Mouse (Mus musculus) G1E (cell line): ENCODE data around the gene Srd5a1. TPM values are rescaled to one million over a fixed set of nuclear protein-coding genes. Genes with fewer than 3 reads are reported as not detected.

Experiments
- ATAC-seq: 2 replicates; pipeline ENCODE4 v1.8.0; 2016; ENCODE audit warnings: mild to moderate bottlenecking; ENCODE audit not compliant: insufficient number of reproducible peaks, poor library complexity, low FRiP score, severe bottlenecking; ENCODE audit errors: extremely low read depth
- DNase-seq: peaks from one replicate; pipeline ENCODE4 v3.0.0; 2012; ENCODE audit warnings: low spot score
- H3K27me3 ChIP-seq: 2 replicates; pipeline ENCODE4 v1.6.1; 2012; ENCODE audit warnings: mild to moderate bottlenecking, low read length, inconsistent platforms; ENCODE audit not compliant: insufficient read depth
- H3K36me3 ChIP-seq: replicated peaks from 2 replicates; pipeline ENCODE3; 2012; ENCODE audit warnings: mild to moderate bottlenecking, inconsistent platforms
- H3K4me1 ChIP-seq: 2 replicates; pipeline ENCODE4 v1.6.1; 2012; ENCODE audit warnings: low read depth, low read length, inconsistent platforms, mixed read lengths; ENCODE audit not compliant: insufficient read depth
- H3K4me3 ChIP-seq: 2 replicates; pipeline ENCODE4 v1.5.1; 2012; ENCODE audit warnings: low read depth, mild to moderate bottlenecking, inconsistent platforms, low read length, moderate library complexity, mixed read lengths
- H3K9me3 ChIP-seq: replicated peaks from 2 replicates; pipeline ENCODE4 v1.6.1; 2012; ENCODE audit warnings: inconsistent platforms
- CTCF ChIP-seq: IDR thresholded peaks from 2 replicates; pipeline ENCODE4 v1.5.1; 2012; ENCODE audit warnings: low read depth, low read length, inconsistent platforms, mixed read lengths
- GATA1 ChIP-seq: IDR thresholded peaks from 2 replicates; pipeline ENCODE4 v1.6.1; 2012; ENCODE audit warnings: borderline replicate concordance, low read length, inconsistent platforms, mixed read lengths
- GATA2 ChIP-seq: IDR thresholded peaks from 2 replicates; pipeline ENCODE4 v1.6.1; 2012; ENCODE audit warnings: low read depth, low read length, inconsistent platforms, borderline replicate concordance
- POLR2AphosphoS5 ChIP-seq: IDR thresholded peaks from 2 replicates; pipeline ENCODE4 v1.6.1; 2012; ENCODE audit warnings: low read depth, low read length, inconsistent platforms; ENCODE audit not compliant: insufficient replicate concordance
- TAL1 ChIP-seq: conservative IDR thresholded peaks from 2 replicates; pipeline ENCODE4 v1.6.1; 2012; ENCODE audit warnings: low read depth, low read length, inconsistent platforms, mixed read lengths
- polyA plus RNA-seq: library from polyadenylated mRNA; stranded (reverse); fragments of >175 nt; gene quantifications from 2 replicates; pipeline ENCODE4 v1.2.3, GENCODE M21; 2012
- total RNA-seq, 2 experiments: library from RNA; stranded (forward) in 1 of 2; stranded (reverse) in 1 of 2; fragments of 200-1000 nt in 1 of 2; fragments of >200 nt in 1 of 2; fragmentation: Nextera tagmentation in 1 of 2; gene quantifications; 2 replicates each; pipeline ENCODE4 v1.2.3; 2014 to 2017

Gene Srd5a1
- total and polyA plus RNA-seq, 3 experiments, result 3.8 to 7.1 (median 6.8) TPM

GRCm38 (mm10) chr13:69595911-69596310 lies 15.3 kb downstream of the Srd5a1 start:
- Histone ChIP-seq H3K9me3 (no peaks in the 10 kb centered on the region), H3K36me3 (peaks cover 38% of the 10 kb centered on the region), H3K4me1 (no peaks in the 10 kb centered on the region), H3K4me3 (no peak overlapping the region), H3K27me3 (no peaks in the 10 kb centered on the region)
- no peak for DNase-seq
- ATAC-seq, result no peak
- TF ChIP-seq GATA1 (no peak), POLR2AphosphoS5 (no peak), CTCF (no peak), TAL1 (no peak), GATA2 (no peak)

GRCm38 (mm10) chr13:69594577-69595256 lies 16.5 kb downstream of the Srd5a1 start:
- Histone ChIP-seq H3K9me3 (no peaks in the 10 kb centered on the region), H3K27me3 (no peaks in the 10 kb centered on the region), H3K4me1 (no peaks in the 10 kb centered on the region), H3K4me3 (no peak overlapping the region), H3K36me3 (peaks cover 46% of the 10 kb centered on the region)
- TF ChIP-seq POLR2AphosphoS5, result no peak
- TF ChIP-seq TAL1, result no peak
- no peak for TF ChIP-seq GATA2
- TF ChIP-seq CTCF, result no peak
- no peak for TF ChIP-seq GATA1
- ATAC-seq (no peak), DNase-seq (no peak)

- Histone ChIP-seq H3K36me3 (peaks cover 37% of the 10 kb centered on the region), H3K4me1 (no peaks in the 10 kb centered on the region), H3K27me3 (no peaks in the 10 kb centered on the region), H3K4me3 (no peak overlapping the region), H3K9me3 (no peaks in the 10 kb centered on the region)
- ATAC-seq (no peak), DNase-seq (no peak)
- TF ChIP-seq POLR2AphosphoS5, result no peak
- no peak for TF ChIP-seq GATA1
- TF ChIP-seq CTCF, result no peak
- no peak for TF ChIP-seq GATA2
- no peak for TF ChIP-seq TAL1
These were observed 17.8 kb downstream of the Srd5a1 start for GRCm38 (mm10) chr13:69593453-69593852.

DNA sequence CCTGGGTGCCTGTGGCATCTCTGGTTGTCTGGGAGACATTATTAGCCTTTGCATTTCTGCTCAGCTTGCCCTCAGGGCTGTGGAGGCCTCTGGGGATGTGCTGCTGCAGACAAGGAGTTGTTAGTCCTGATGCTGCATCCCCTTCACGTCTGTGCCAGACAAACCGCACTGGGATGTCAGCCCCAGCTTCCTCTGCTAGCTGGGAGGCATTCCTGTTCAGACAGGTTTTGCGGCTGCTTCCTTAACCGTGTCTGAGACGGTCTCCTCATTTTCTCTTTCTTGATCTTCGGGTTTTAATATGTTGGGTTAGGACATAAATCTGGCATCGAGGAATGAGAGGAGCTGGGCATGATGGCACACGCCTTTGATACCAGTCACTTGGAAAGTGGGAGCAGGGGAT lies 19.0 kb downstream of the Srd5a1 start:
- no peak for TF ChIP-seq TAL1
- no peak for TF ChIP-seq CTCF
- no peak for TF ChIP-seq GATA2
- TF ChIP-seq POLR2AphosphoS5, result no peak
- no peak for TF ChIP-seq GATA1
- Histone ChIP-seq H3K4me3 (no peak overlapping the region), H3K4me1 (no peaks in the 10 kb centered on the region), H3K36me3 (peaks cover 37% of the 10 kb centered on the region), H3K27me3 (no peaks in the 10 kb centered on the region), H3K9me3 (no peaks in the 10 kb centered on the region)
- DNase-seq (no peak), ATAC-seq (no peak)

- no peak for DNase-seq
- H3K4me3 ChIP-seq, result no peak overlapping the region
- no peaks in the 10 kb centered on the region for H3K27me3 ChIP-seq
- no peak for TF ChIP-seq POLR2AphosphoS5
- TF ChIP-seq TAL1, result no peak
- TF ChIP-seq GATA2, result no peak
- TF ChIP-seq GATA1, result no peak
- TF ChIP-seq CTCF, result no peak
- no peaks in the 10 kb centered on the region for H3K9me3 ChIP-seq
- no peak for ATAC-seq
- H3K36me3 ChIP-seq, result peaks cover 38% of the 10 kb centered on the region
- H3K4me1 ChIP-seq, result no peaks in the 10 kb centered on the region
These were observed 19.9 kb downstream of the Srd5a1 start for GRCm38 (mm10) chr13:69591338-69591737.

- TF ChIP-seq POLR2AphosphoS5, result no peak
- TF ChIP-seq GATA2, result no peak
- no peak for TF ChIP-seq GATA1
- no peak for TF ChIP-seq TAL1
- no peak for TF ChIP-seq CTCF
- Histone ChIP-seq H3K4me1 (no peaks in the 10 kb centered on the region), H3K9me3 (no peaks in the 10 kb centered on the region), H3K4me3 (no peak overlapping the region), H3K27me3 (no peaks in the 10 kb centered on the region), H3K36me3 (peaks cover 23% of the 10 kb centered on the region)
- no peak for DNase-seq
- ATAC-seq, result no peak
These were observed 23.0 kb downstream of the Srd5a1 start for GRCm38 (mm10) chr13:69588263-69588662.

- Histone ChIP-seq H3K27me3 (no peaks in the 10 kb centered on the region), H3K4me3 (no peak overlapping the region), H3K9me3 (no peaks in the 10 kb centered on the region), H3K4me1 (no peaks in the 10 kb centered on the region), H3K36me3 (peaks cover 19% of the 10 kb centered on the region)
- DNase-seq (no peak), ATAC-seq (no peak)
- no peak for TF ChIP-seq GATA1
- no peak for TF ChIP-seq GATA2
- TF ChIP-seq CTCF, result no peak
- no peak for TF ChIP-seq TAL1
- TF ChIP-seq POLR2AphosphoS5, result no peak
These were observed 23.4 kb downstream of the Srd5a1 start for GRCm38 (mm10) chr13:69587849-69588248.
